12 mouse cellular contexts compared by ENCODE assay signal in genomic region chr12:12590753-12591291, GRCm38 (mm10).
DNase-seq lines count a peak whose midpoint lies in the region; ATAC-seq and TF ChIP-seq lines count a peak whose summit lies in the region.
"Had no signal": no experiment of that assay in that cellular context is flagged by ENCODE, and none has a peak within 500 bp of the region (broad histone marks: within the 10 kb centered on the region; RNA-seq: fewer than 3 reads in every experiment).

No protein-coding gene starts in this region.

- intact Hi-C loops in heart, postnatal 36 days (cut with DNase I), result no loop called here

- no peak overlapping the region for H3K4me2 ChIP-seq in CH12.LX (ENCODE audit: insufficient read depth, low read depth, poor library complexity, severe bottlenecking)
- no peak overlapping the region for H3K4me2 ChIP-seq in hindbrain, embryonic 15.5 days
- no peak overlapping the region for H3K4me2 ChIP-seq in midbrain, embryonic 14.5 days (ENCODE audit: low read length)
- H3K4me2 ChIP-seq: embryonic facial prominence, embryonic 12.5 days; liver, embryonic 15.5 days had no signal

- H3K27ac ChIP-seq in CH12.LX (ENCODE audit: insufficient read depth, low read depth), result no peak overlapping the region
- H3K27ac ChIP-seq in hindbrain, embryonic 15.5 days (replicated peaks), result peak overlapping the region; percentile 79
- peak overlapping the region; percentile 80 for H3K27ac ChIP-seq in midbrain, embryonic 14.5 days (replicated peaks; ENCODE audit: low read depth, low read length)
- H3K27ac ChIP-seq: embryonic facial prominence, embryonic 12.5 days; heart, adult 2 months; liver, embryonic 15.5 days had no signal

- peak; percentile 93 for ATAC-seq in hindbrain, embryonic 15.5 days (ENCODE audit: low FRiP score, low read depth)
- ATAC-seq in midbrain, embryonic 14.5 days (ENCODE audit: low FRiP score, low TSS enrichment), result peak; percentile 85
- ATAC-seq in megakaryocyte progenitor cell, adult 5-6 weeks (replicated peaks; ENCODE audit: poor library complexity), result no peak

- no peak overlapping the region for H3K4me3 ChIP-seq in CH12.LX (replicated peaks in 1 of 3; ENCODE audit: low read depth in 2 of 3, low read length in 2 of 3, poor library complexity in 1 of 3)
- no peak overlapping the region for H3K4me3 ChIP-seq in hindbrain, embryonic 15.5 days
- no peak overlapping the region for H3K4me3 ChIP-seq in midbrain, embryonic 14.5 days (replicated peaks; ENCODE audit: low read depth, low read length)
- H3K4me3 ChIP-seq: embryonic facial prominence, embryonic 12.5 days; heart, adult 2 months; liver, embryonic 15.5 days had no signal

- H3K4me1 ChIP-seq in CH12.LX (ENCODE audit: control insufficient read depth in 1 of 2, insufficient read depth in 2 of 2), result peaks cover 5 to 14% of the 10 kb centered on the region in 2 experiments; a peak in 3 of 4 replicates
- H3K4me1 ChIP-seq in hindbrain, embryonic 15.5 days (replicated peaks), result peaks cover 21% of the 10 kb centered on the region
- H3K4me1 ChIP-seq in midbrain, embryonic 14.5 days (ENCODE audit: control insufficient read depth, insufficient read depth, low read length), result peaks cover 13% of the 10 kb centered on the region
- H3K4me1 ChIP-seq: embryonic facial prominence, embryonic 12.5 days; liver, embryonic 15.5 days had no signal

- no peak for TF ChIP-seq CTCF in CH12.LX (conservative IDR thresholded peaks at IDR 0.05 in 1 of 2, IDR thresholded peaks at IDR 0.05 in 1 of 2; ENCODE audit: low read depth in 2 of 2, low read length in 2 of 2)

- H3K27me3 ChIP-seq in CH12.LX (replicated peaks), result no peaks in the 10 kb centered on the region
- H3K27me3 ChIP-seq in hindbrain, embryonic 15.5 days, result no peaks in the 10 kb centered on the region
- H3K27me3 ChIP-seq in midbrain, embryonic 14.5 days (ENCODE audit: control insufficient read depth, insufficient read depth, low read length), result no peaks in the 10 kb centered on the region
- H3K27me3 ChIP-seq: embryonic facial prominence, embryonic 12.5 days; liver, embryonic 15.5 days had no signal

- no peaks in the 10 kb centered on the region for H3K79me2 ChIP-seq in CH12.LX (replicated peaks; ENCODE audit: control insufficient read depth, extremely low read depth, insufficient read depth, poor library complexity, severe bottlenecking)

- WGBS in hindbrain, embryonic 15.5 days, result 28% methylated on average over 8 of the region's 8 CpGs
- 44% methylated on average over 8 of the region's 8 CpGs for WGBS in midbrain, embryonic 14.5 days

- no peaks in the 10 kb centered on the region for H3K9me3 ChIP-seq in CH12.LX (replicated peaks; ENCODE audit: low read length)
- H3K9me3 ChIP-seq in hindbrain, embryonic 15.5 days, result no peaks in the 10 kb centered on the region
- H3K9me3 ChIP-seq in midbrain, embryonic 14.5 days (ENCODE audit: control insufficient read depth, low read length), result no peaks in the 10 kb centered on the region
- H3K9me3 ChIP-seq: embryonic facial prominence, embryonic 12.5 days; G1E; liver, embryonic 15.5 days had no signal

- dilution Hi-C loops in CH12.LX (cut with MboI; ENCODE audit: extremely low pct_ligation_motif_present, extremely low pct_unique_long_range_greater_than_20kb, low sequenced_read_pairs), result no loop called here

- no peak overlapping the region for H3K9ac ChIP-seq in CH12.LX (ENCODE audit: insufficient read depth, low read depth)
- no peak overlapping the region for H3K9ac ChIP-seq in hindbrain, embryonic 15.5 days
- H3K9ac ChIP-seq in midbrain, embryonic 14.5 days (replicated peaks; ENCODE audit: low read length), result no peak overlapping the region
- H3K9ac ChIP-seq: embryonic facial prominence, embryonic 12.5 days; liver, embryonic 15.5 days had no signal

- no peak for TF ChIP-seq POLR2A in CH12.LX (IDR thresholded peaks at IDR 0.05; ENCODE audit: low read depth, low read length)

- in situ Hi-C loops in CH12.LX (cut with MboI; ENCODE audit: low pct_ligation_motif_present, low pct_unique_long_range_greater_than_20kb, low sequenced_read_pairs), result no loop called here

- DNase-seq in CH12.LX (ENCODE audit: extremely low read depth), result peak; percentile 39
- DNase-seq in embryo, embryonic 10.5 days (ENCODE audit: low spot score), result peak; percentile 38
- DNase-seq in midbrain, embryonic 14.5 days, result peak; percentile 77
- DNase-seq in heart, postnatal 36 days, result no peak
- DNase-seq in spleen, postnatal 14 days (ENCODE audit: low spot score in 2 of 2), result no peak
- DNase-seq: heart, adult 2 months; kidney, postnatal 25 days had no signal

- no peaks in the 10 kb centered on the region for H3K36me3 ChIP-seq in CH12.LX (replicated peaks in 1 of 2; ENCODE audit: control insufficient read depth in 1 of 2, insufficient read depth in 1 of 2, low read length in 1 of 2)
- no peaks in the 10 kb centered on the region for H3K36me3 ChIP-seq in hindbrain, embryonic 15.5 days
- no peaks in the 10 kb centered on the region for H3K36me3 ChIP-seq in midbrain, embryonic 14.5 days (ENCODE audit: control insufficient read depth, insufficient read depth, low read length)
- H3K36me3 ChIP-seq: embryonic facial prominence, embryonic 12.5 days; G1E; liver, embryonic 15.5 days had no signal

- peak; percentile 58; the same call in 1 of the 2 replicates for TF ChIP-seq EP300 in CH12.LX (IDR thresholded peaks at IDR 0.05; ENCODE audit: low read length)

- no peak for TF ChIP-seq RAD21 in CH12.LX (IDR thresholded peaks at IDR 0.05; ENCODE audit: low read depth, low read length)

TF ChIP-seq in CH12.LX, 34 proteins besides CTCF, POLR2A, EP300 and RAD21:
- TF ChIP-seq BHLHE40 (IDR thresholded peaks at IDR 0.05; ENCODE audit: low read depth, low read length), result peak; percentile 47
- no peak for TF ChIP-seq MAFK (IDR thresholded peaks at IDR 0.05; ENCODE audit: insufficient replicate concordance, low read length)
- no peak for TF ChIP-seq RCOR1 (conservative IDR thresholded peaks at IDR 0.05; ENCODE audit: low read depth, low read length)
- peak; percentile 63; the same call in 1 of the 2 replicates for TF ChIP-seq IRF4 (IDR thresholded peaks at IDR 0.05; ENCODE audit: low read depth, low read length)
- TF ChIP-seq HCFC1 (IDR thresholded peaks at IDR 0.05; ENCODE audit: low read depth, low read length), result no peak
TF ChIP-seq in CH12.LX: peak in this region for 2.

Comparison
In these comparisons a context has a peak if more than half of its experiments do, and no peak if none do; other contexts are left out.
1. DNase-seq: peak in CH12.LX (single experiment), embryo, embryonic 10.5 days (single experiment) and midbrain, embryonic 14.5 days (single experiment); none in heart, postnatal 36 days (0 of 2) and spleen, postnatal 14 days (0 of 2).